Mouse (Mus musculus) gastrocnemius, adult 2 months (tissue): ENCODE results near the gene Krt86. TPM values are rescaled to one million over a fixed set of nuclear protein-coding genes. Genes with fewer than 3 reads are reported as not detected.
A peak's percentile ranks its signal among the peaks of the same experiment; 100 is the strongest.
"Not testable (repeated sequence)": the region's sequence is repeated elsewhere in the genome, so short reads cannot be mapped to it uniquely, and the experiment has no call there.

ENCODE experiments used
- DNase-seq: peaks from one replicate; pipeline ENCODE4 v3.0.0; 2022
- H3K27ac ChIP-seq: fragments of 200-600 bp; 2 replicates; pipeline ENCODE4 v1.8.1; 2022; ENCODE audit warnings: mild to moderate bottlenecking
- H3K4me3 ChIP-seq: fragments of 200-600 bp; 2 replicates; pipeline ENCODE4 v1.8.1; 2022; ENCODE audit warnings: mild to moderate bottlenecking, moderate library complexity
- CTCF ChIP-seq: fragments of 200-600 bp; IDR thresholded peaks from 2 replicates; pipeline ENCODE4 v1.8.1; 2022; ENCODE audit warnings: antibody characterized with exemption, mild to moderate bottlenecking, moderate library complexity
- intact Hi-C: fragments of 180-260 bp; cut with DNase I; formaldehyde crosslinking; loops from one replicate; pipeline ENCODE4 v1.15.1; 2025
- total RNA-seq, 2 experiments: library from RNA; stranded (reverse); gene quantifications; 2 replicates each; pipeline ENCODE4 v1.2.3; 2021

Krt86 gene
- total RNA-seq, 2 experiments from 2014 or later, result not detected

- Histone ChIP-seq H3K4me3 (no peak overlapping the region), H3K27ac (no peak overlapping the region)
- no peak for DNase-seq
- intact Hi-C loops, result no loop called here
- TF ChIP-seq CTCF, result no peak
These were observed 33.8 kb downstream of the Krt86 start for GRCm38 (mm10) chr15:101506896-101507758.

- DNase-seq, result no peak
- Histone ChIP-seq H3K27ac (no peak overlapping the region), H3K4me3 (no peak overlapping the region)
- intact Hi-C loops, result no loop called here
- TF ChIP-seq CTCF, result no peak
These were observed 35.0 kb downstream of the Krt86 start for GRCm38 (mm10) chr15:101508247-101508646.

- intact Hi-C loops, result not testable (repeated sequence)
These were observed 43.9 kb downstream of the Krt86 start, which contains the start of gene Gm49425 for GRCm38 (mm10) chr15:101517161-101517560. Gm49425 (minus strand) TSS chr15:101517261.

DNA sequence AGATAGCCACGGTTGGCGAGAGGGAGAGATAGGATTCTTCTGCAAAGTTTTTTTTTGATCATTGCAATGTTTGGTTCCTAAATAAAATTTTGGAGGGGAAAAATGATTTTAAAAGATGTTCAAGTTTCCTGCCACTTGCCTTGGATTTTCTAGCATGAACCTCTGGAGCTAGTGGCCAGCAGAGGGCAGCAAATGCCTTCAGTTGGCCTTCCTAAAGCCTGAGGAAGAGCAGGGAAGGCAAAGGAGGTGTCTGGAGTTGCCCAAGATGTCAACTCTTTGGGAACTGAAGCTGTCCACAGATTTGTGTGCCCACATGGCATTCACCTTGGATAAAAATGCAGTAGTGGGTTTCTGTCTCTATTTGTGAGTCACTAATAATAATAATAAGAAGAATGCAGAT, 46.5 kb downstream of the Krt86 start:
- intact Hi-C loops, result loop anchor here (1.0 to 2.0 kb wide), 4 partner anchors 179 to 545 kb away; no protein-coding TSS in a partner anchor
- no peak overlapping the region for H3K4me3 ChIP-seq
- TF ChIP-seq CTCF, result peak; percentile 93
- peak; percentile 83 for DNase-seq
- H3K27ac ChIP-seq, result no peak overlapping the region

More at GRCm38 (mm10) chr15:101517161-101517560, 43.9 kb downstream of the Krt86 start, which contains the start of gene Gm49425:
- not testable (repeated sequence) for H3K27ac ChIP-seq, H3K4me3 ChIP-seq, DNase-seq

DNA sequence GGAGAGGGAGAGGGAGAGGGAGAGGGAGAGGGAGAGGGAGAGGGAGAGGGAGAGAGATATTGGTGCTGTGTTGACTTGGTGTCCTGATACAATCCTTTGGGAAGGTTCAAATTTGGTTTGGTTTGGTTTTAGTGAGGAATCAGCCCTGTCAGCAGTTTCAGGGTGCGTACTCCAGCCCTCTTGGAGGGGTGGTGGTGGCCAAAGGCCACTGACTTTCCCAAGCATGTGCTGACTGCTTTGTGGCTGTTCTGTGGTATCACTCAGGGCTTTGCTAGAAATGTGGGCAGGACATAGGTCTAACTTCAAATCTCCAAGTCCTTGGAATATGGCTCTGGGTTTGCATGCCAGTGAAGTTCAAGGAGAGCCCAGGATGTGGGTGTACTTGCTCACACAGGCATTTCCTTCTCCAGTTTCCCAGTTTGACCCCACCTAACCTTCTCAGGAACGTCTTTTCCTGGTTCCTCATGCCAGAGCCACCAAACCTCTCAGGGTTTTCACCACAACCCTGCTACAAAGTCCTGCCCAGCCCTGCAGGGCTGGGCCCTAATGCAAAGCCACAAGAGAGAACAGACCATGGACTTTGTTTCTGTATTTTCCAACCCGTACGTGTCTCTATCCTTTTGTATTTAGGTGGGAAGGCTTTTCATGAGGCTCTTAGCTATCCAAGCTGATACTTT, 49.4 kb downstream of the Krt86 start:
- no peak for DNase-seq
- Histone ChIP-seq H3K27ac (no peak overlapping the region), H3K4me3 (no peak overlapping the region)
- no peak for TF ChIP-seq CTCF
- intact Hi-C loops, result no loop called here

Other genes starting within 250 kb of the Krt86 start
- 1 to 10 TPM; 5.8 to 5.9 TPM for gene Grasp, start 249.3 kb upstream of the Krt86 start, total RNA-seq
- 100 to 1,000 TPM; 143 to 146 TPM for gene Nr4a1, start 219.2 kb upstream of the Krt86 start, total RNA-seq
- gene Atg101, start 189.2 kb upstream of the Krt86 start, total RNA-seq, result 10 to 100 TPM; 23.7 to 32.4 TPM
- under 1 TPM; 0.20 to 0.36 TPM for gene 6030408B16Rik, start 180.3 kb upstream of the Krt86 start, total RNA-seq
- gene Krt80, start 103.3 kb upstream of the Krt86 start, total RNA-seq, result 1 to 10 TPM; 1.6 to 2.5 TPM
- not detected for gene Krt7, start 62.4 kb upstream of the Krt86 start, total RNA-seq
- not detected for gene Krt87, start 34.7 kb upstream of the Krt86 start, total RNA-seq
- not detected for gene Krt88, start 25.7 kb upstream of the Krt86 start, total RNA-seq
- gene Krt81, start 9.7 kb upstream of the Krt86 start, total RNA-seq, result not detected
- gene Krt83, start 18.0 kb downstream of the Krt86 start, total RNA-seq, result not detected
- gene Gm49425, start 43.8 kb downstream of the Krt86 start, total RNA-seq, result not detected
- not detected for gene Krt84, start 59.3 kb downstream of the Krt86 start, total RNA-seq
- not detected for gene Krt82, start 77.2 kb downstream of the Krt86 start, total RNA-seq
- not detected for gene Krt90, start 89.5 kb downstream of the Krt86 start, total RNA-seq
- not detected for gene Krt75, start 100.4 kb downstream of the Krt86 start, total RNA-seq
- not detected for gene Gm5414, start 154.7 kb downstream of the Krt86 start, total RNA-seq
- gene Gm5478, start 173.9 kb downstream of the Krt86 start, total RNA-seq, result not detected
- not detected for gene Krt6b, start 206.8 kb downstream of the Krt86 start, total RNA-seq
- not detected for gene Krt6a, start 220.8 kb downstream of the Krt86 start, total RNA-seq
- gene Krt5, start 239.4 kb downstream of the Krt86 start, total RNA-seq, result not detected